Mouse (Mus musculus) lung, embryonic 15.5 days (tissue): ENCODE results near the gene Ap1s3. TPM values are rescaled to one million over a fixed set of nuclear protein-coding genes. Genes with fewer than 3 reads are reported as not detected.

Source experiments
- ATAC-seq: fragments of 200-750 bp; cut with Nextera tagmentation; 2 replicates; pipeline ENCODE4 v1.8.0; 2017; ENCODE audit warnings: moderate number of reproducible peaks, borderline replicate concordance; ENCODE audit not compliant: low FRiP score, low TSS enrichment; ENCODE audit errors: extremely low read depth
- H3K27ac ChIP-seq: fragments of 300-500 bp; sonication (generic); 2 replicates; pipeline ENCODE4 v1.5.1; 2015; ENCODE audit warnings: moderate library complexity, mild to moderate bottlenecking, inconsistent platforms
- H3K27me3 ChIP-seq: fragments of 300-500 bp; sonication (generic); 2 replicates; pipeline ENCODE4 v1.6.1; 2015; ENCODE audit warnings: inconsistent platforms
- H3K36me3 ChIP-seq: fragments of 300-500 bp; sonication (generic); 2 replicates; pipeline ENCODE4 v1.6.1; 2015; ENCODE audit warnings: inconsistent platforms
- H3K4me1 ChIP-seq: fragments of 300-500 bp; sonication (generic); 2 replicates; pipeline ENCODE4 v1.6.1; 2015; ENCODE audit warnings: inconsistent platforms
- H3K4me2 ChIP-seq: fragments of 300-500 bp; sonication (generic); 2 replicates; pipeline ENCODE4 v1.6.1; 2015; ENCODE audit warnings: inconsistent platforms, mild to moderate bottlenecking, moderate library complexity
- H3K4me3 ChIP-seq: fragments of 300-500 bp; sonication (generic); 2 replicates; pipeline ENCODE4 v1.5.1; 2015; ENCODE audit warnings: mild to moderate bottlenecking, inconsistent platforms
- H3K9ac ChIP-seq: fragments of 300-500 bp; sonication (generic); 2 replicates; pipeline ENCODE4 v1.6.1; 2015; ENCODE audit warnings: inconsistent platforms
- H3K9me3 ChIP-seq: fragments of 300-500 bp; sonication (generic); 2 replicates; pipeline ENCODE4 v1.6.1; 2016; ENCODE audit warnings: inconsistent platforms
- WGBS: fragments of 180-500 bp; shearing (Covaris S2); methylation state at CpG from one replicate; pipeline ENCODE4 v1.1.7; 2015; 5-methylcytosine and 5-hydroxymethylcytosine counted together
- polyA plus RNA-seq: library from polyadenylated mRNA; unstranded; fragments of >200 nt; fragmentation: Nextera tagmentation; extraction: Ambion mirVana; gene quantifications from 2 replicates; pipeline ENCODE4 v1.2.1, GENCODE M21; 2015

Gene Ap1s3
- polyA plus RNA-seq, 1 experiment from 2014 or later: 0.34 TPM

- H3K27ac ChIP-seq: no peak overlapping the region
Measured at GRCm38 (mm10) chr1:79589424-79589823, 82.3 kb downstream of the Ap1s3 start.

GRCm38 (mm10) chr1:79581136-79581679 lies 90.6 kb downstream of the Ap1s3 start:
- Histone ChIP-seq H3K36me3 (no peaks in the 10 kb centered on the region), H3K4me3 (peak overlapping the region; percentile 26), H3K9ac (no peak overlapping the region), H3K4me1 (0 out of 2 replicates have a peak, but pooled peaks cover 3% of the 10 kb centered on the region), H3K27me3 (no peaks in the 10 kb centered on the region), H3K4me2 (peak overlapping the region; percentile 54), H3K27ac (no peak overlapping the region), H3K9me3 (no peaks in the 10 kb centered on the region)
- ATAC-seq: no peak
- 6% methylated on average over 15 of the region's 15 CpGs for WGBS

More at GRCm38 (mm10) chr1:79589424-79589823, 82.3 kb downstream of the Ap1s3 start:
- no peak for ATAC-seq
- no peak overlapping the region for H3K4me2 ChIP-seq
- no peaks in the 10 kb centered on the region for H3K27me3 ChIP-seq
- H3K9ac ChIP-seq: no peak overlapping the region
- no peak overlapping the region for H3K4me3 ChIP-seq
- H3K4me1 ChIP-seq: peaks cover 4% of the 10 kb centered on the region; the same call in 1 of the 2 replicates
- no peaks in the 10 kb centered on the region for H3K9me3 ChIP-seq
- H3K36me3 ChIP-seq: no peaks in the 10 kb centered on the region
- 23% methylated on average over 6 of the region's 6 CpGs for WGBS

GRCm38 (mm10) chr1:79577357-79577756 lies 94.4 kb downstream of the Ap1s3 start:
- no peaks in the 10 kb centered on the region for H3K27me3 ChIP-seq
- H3K4me3 ChIP-seq: no peak overlapping the region
- H3K27ac ChIP-seq: no peak overlapping the region
- no peak overlapping the region for H3K9ac ChIP-seq
- no peaks in the 10 kb centered on the region for H3K9me3 ChIP-seq
- H3K4me1 ChIP-seq: 0 out of 2 replicates have a peak, but pooled peaks cover 3% of the 10 kb centered on the region
- no peak overlapping the region for H3K4me2 ChIP-seq
- 72% methylated on average over 3 of the region's 3 CpGs for WGBS
- no peaks in the 10 kb centered on the region for H3K36me3 ChIP-seq
- ATAC-seq: no peak

- H3K9me3 ChIP-seq: no peaks in the 10 kb centered on the region
- no peak overlapping the region for H3K27ac ChIP-seq
- no peak overlapping the region for H3K9ac ChIP-seq
- no peaks in the 10 kb centered on the region for H3K4me1 ChIP-seq
- ATAC-seq: no peak
- H3K36me3 ChIP-seq: no peaks in the 10 kb centered on the region
- H3K4me3 ChIP-seq: no peak overlapping the region
- no peak overlapping the region for H3K4me2 ChIP-seq
- no peaks in the 10 kb centered on the region for H3K27me3 ChIP-seq
- WGBS: 78% methylated on average over 4 of the region's 4 CpGs
Measured at GRCm38 (mm10) chr1:79571912-79572311, 99.9 kb downstream of the Ap1s3 start.

- Histone ChIP-seq H3K27me3 (no peaks in the 10 kb centered on the region), H3K9me3 (no peaks in the 10 kb centered on the region), H3K4me1 (no peaks in the 10 kb centered on the region), H3K4me2 (no peak overlapping the region), H3K4me3 (no peak overlapping the region), H3K36me3 (no peaks in the 10 kb centered on the region), H3K27ac (no peak overlapping the region), H3K9ac (no peak overlapping the region)
- 78% methylated on average over 6 of the region's 6 CpGs for WGBS
- ATAC-seq: no peak
Measured at GRCm38 (mm10) chr1:79571126-79571525, 100.6 kb downstream of the Ap1s3 start.

GRCm38 (mm10) chr1:79561186-79561585 lies 110.6 kb downstream of the Ap1s3 start:
- ATAC-seq: no peak
- H3K4me2 ChIP-seq: no peak overlapping the region
- H3K9ac ChIP-seq: no peak overlapping the region
- H3K4me1 ChIP-seq: no peaks in the 10 kb centered on the region
- H3K9me3 ChIP-seq: no peaks in the 10 kb centered on the region
- no peak overlapping the region for H3K4me3 ChIP-seq
- H3K36me3 ChIP-seq: no peaks in the 10 kb centered on the region
- H3K27me3 ChIP-seq: no peaks in the 10 kb centered on the region
- H3K27ac ChIP-seq: no peak overlapping the region
- 54% methylated on average over 5 of the region's 5 CpGs for WGBS

Other genes with a start within 250 kb of the Ap1s3 start
- gene Scg2, start 231.9 kb downstream of the Ap1s3 start, polyA plus RNA-seq: 0.33 and 1.1 TPM in 2 replicates
- 58.5 and 59.2 TPM in 2 replicates for gene Mrpl44, start 104.0 kb upstream of the Ap1s3 start, polyA plus RNA-seq
- 43.0 and 45.1 TPM in 2 replicates for gene Wdfy1, start 104.2 kb upstream of the Ap1s3 start, polyA plus RNA-seq
- 357 TPM in 2 replicates for gene Serpine2, start 189.2 kb upstream of the Ap1s3 start, polyA plus RNA-seq